Mouse (Mus musculus): ENCODE measurements around the gene Rpl35a.

DNA sequence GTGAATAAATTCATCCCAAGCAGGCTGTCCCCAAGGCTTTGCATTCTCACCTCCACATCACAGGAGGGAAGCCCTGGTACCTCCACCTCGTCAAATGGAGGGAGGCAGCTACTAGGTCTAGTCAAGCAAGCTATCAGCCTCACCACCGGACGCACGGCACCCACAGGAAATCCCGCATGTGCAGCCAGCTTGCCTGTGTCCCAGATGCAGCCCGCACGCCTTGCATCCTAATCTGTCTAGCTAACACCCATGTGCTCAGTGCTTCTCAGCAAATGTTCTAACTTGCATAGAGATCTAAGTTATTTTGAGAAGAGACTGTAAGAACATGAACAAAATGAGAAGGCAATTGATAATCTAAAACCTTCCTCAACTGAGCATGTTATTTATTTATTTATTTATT, 29.9 kb upstream of the Rpl35a start:
- no peak for TF ChIP-seq CTCF (IDR thresholded peaks at IDR 0.05; ENCODE audit: low read depth)
- TF ChIP-seq EP300 (IDR thresholded peaks at IDR 0.05; ENCODE audit: low read depth) = no peak
